Mouse (Mus musculus): ENCODE data around the gene Elmod3. TPM values are rescaled to one million over a fixed set of nuclear protein-coding genes. Genes with fewer than 3 reads are reported as not detected.

Elmod3 gene
- polyA plus RNA-seq, 1 experiment from 2014 or later: 19.8 TPM

GRCm38 (mm10) chr6:72588307-72588706 is 9.9 kb downstream of the Elmod3 start:
- H3K27me3 ChIP-seq (ENCODE audit: control insufficient read depth, insufficient read depth, low read length): no peaks in the 10 kb centered on the region
- H3K4me2 ChIP-seq (ENCODE audit: low read length): no peak overlapping the region
- ATAC-seq (ENCODE audit: low FRiP score, low TSS enrichment) (no peak), DNase-seq (no peak)
- H3K27ac ChIP-seq (replicated peaks; ENCODE audit: low read depth, low read length): no peak overlapping the region
- no peak overlapping the region for H3K9ac ChIP-seq (replicated peaks; ENCODE audit: low read length)
- H3K4me3 ChIP-seq (replicated peaks; ENCODE audit: low read depth, low read length): no peak overlapping the region
- peaks cover 8% of the 10 kb centered on the region; the same call in 1 of the 2 replicates for H3K36me3 ChIP-seq (ENCODE audit: control insufficient read depth, insufficient read depth, low read length)
- no peaks in the 10 kb centered on the region for H3K4me1 ChIP-seq (ENCODE audit: control insufficient read depth, insufficient read depth, low read length)
- no peaks in the 10 kb centered on the region for H3K9me3 ChIP-seq (ENCODE audit: control insufficient read depth, low read length)

DNA sequence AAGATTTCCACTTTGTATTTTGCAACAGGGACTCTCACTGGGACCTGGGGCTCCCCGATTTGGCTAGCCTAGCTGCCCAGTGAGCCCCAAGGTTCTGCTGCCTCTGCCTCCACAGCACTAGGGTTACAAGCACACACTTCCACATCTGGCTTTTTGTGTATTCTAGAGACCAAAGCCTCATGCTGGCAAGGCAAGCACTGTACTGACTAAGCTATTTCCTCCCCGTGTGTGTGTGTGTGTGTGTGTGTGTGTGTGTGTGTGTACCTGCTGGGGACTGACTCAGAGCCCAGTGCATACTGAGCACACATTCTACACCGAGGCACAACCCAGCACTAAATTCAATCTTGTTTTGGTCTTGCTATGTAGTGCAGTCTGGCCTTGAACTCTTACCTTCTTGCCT is 11.5 kb downstream of the Elmod3 start:
- no peak for DNase-seq
- no peak for ATAC-seq (ENCODE audit: low FRiP score, low TSS enrichment)
- Histone ChIP-seq H3K4me1 (ENCODE audit: control insufficient read depth, insufficient read depth, low read length) (no peaks in the 10 kb centered on the region), H3K9ac (replicated peaks; ENCODE audit: low read length) (no peak overlapping the region), H3K27ac (replicated peaks; ENCODE audit: low read depth, low read length) (no peak overlapping the region), H3K27me3 (ENCODE audit: control insufficient read depth, insufficient read depth, low read length) (no peaks in the 10 kb centered on the region), H3K4me3 (replicated peaks; ENCODE audit: low read depth, low read length) (no peak overlapping the region), H3K4me2 (ENCODE audit: low read length) (no peak overlapping the region), H3K36me3 (ENCODE audit: control insufficient read depth, insufficient read depth, low read length) (peaks cover 8% of the 10 kb centered on the region; the same call in 1 of the 2 replicates), H3K9me3 (ENCODE audit: control insufficient read depth, low read length) (no peaks in the 10 kb centered on the region)
- 84% methylated on average over 3 of the region's 3 CpGs for WGBS

- Histone ChIP-seq H3K9ac (replicated peaks; ENCODE audit: low read length) (no peak overlapping the region), H3K4me3 (replicated peaks; ENCODE audit: low read depth, low read length) (no peak overlapping the region), H3K36me3 (ENCODE audit: control insufficient read depth, insufficient read depth, low read length) (peaks cover 14% of the 10 kb centered on the region; the same call in 1 of the 2 replicates), H3K4me1 (ENCODE audit: control insufficient read depth, insufficient read depth, low read length) (no peaks in the 10 kb centered on the region), H3K4me2 (ENCODE audit: low read length) (no peak overlapping the region), H3K9me3 (ENCODE audit: control insufficient read depth, low read length) (no peaks in the 10 kb centered on the region), H3K27ac (replicated peaks; ENCODE audit: low read depth, low read length) (no peak overlapping the region), H3K27me3 (ENCODE audit: control insufficient read depth, insufficient read depth, low read length) (no peaks in the 10 kb centered on the region)
- ATAC-seq (ENCODE audit: low FRiP score, low TSS enrichment) (no peak), DNase-seq (no peak)
- 92% methylated on average over 11 of the region's 11 CpGs for WGBS
Measured at GRCm38 (mm10) chr6:72584154-72584553, 14.1 kb downstream of the Elmod3 start.

DNA sequence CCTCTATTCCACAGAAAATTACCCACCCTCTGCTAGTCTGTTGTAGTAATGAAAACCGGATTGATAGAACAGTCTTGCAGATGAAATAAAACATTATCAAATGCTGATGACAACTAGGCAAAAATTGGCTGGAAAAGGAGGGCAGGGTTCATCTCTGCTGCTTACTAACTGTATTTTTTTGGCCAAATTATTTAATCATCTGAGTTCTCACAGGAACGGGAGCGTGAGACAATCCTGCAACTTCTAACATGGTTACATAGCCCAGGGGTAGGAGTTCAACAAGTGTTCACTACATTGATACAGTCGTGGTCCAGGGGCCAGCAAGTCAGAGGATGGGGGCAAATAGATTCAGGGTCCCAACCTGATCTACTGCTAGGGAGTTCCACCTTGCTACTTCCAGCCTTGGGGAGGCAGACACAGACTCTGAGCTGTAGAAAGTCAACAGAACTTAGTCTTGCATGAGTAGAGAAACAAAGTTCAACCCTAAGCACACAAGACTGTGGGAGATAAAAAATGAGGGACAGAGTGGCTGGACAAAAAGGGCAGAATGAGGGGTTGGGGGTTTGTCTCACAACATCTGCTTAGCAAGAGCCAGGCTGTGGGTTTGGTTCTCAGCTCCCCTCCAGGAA is 14.9 kb downstream of the Elmod3 start:
- DNase-seq (no peak), ATAC-seq (ENCODE audit: low FRiP score, low TSS enrichment) (no peak)
- Histone ChIP-seq H3K4me2 (ENCODE audit: low read length) (no peak overlapping the region), H3K36me3 (ENCODE audit: control insufficient read depth, insufficient read depth, low read length) (peaks cover 22% of the 10 kb centered on the region; the same call in 1 of the 2 replicates), H3K9me3 (ENCODE audit: control insufficient read depth, low read length) (no peaks in the 10 kb centered on the region), H3K27ac (replicated peaks; ENCODE audit: low read depth, low read length) (no peak overlapping the region), H3K4me1 (ENCODE audit: control insufficient read depth, insufficient read depth, low read length) (no peaks in the 10 kb centered on the region), H3K27me3 (ENCODE audit: control insufficient read depth, insufficient read depth, low read length) (no peaks in the 10 kb centered on the region), H3K9ac (replicated peaks; ENCODE audit: low read length) (no peak overlapping the region), H3K4me3 (replicated peaks; ENCODE audit: low read depth, low read length) (no peak overlapping the region)
- WGBS: 90% methylated on average over 4 of the region's 4 CpGs

DNA sequence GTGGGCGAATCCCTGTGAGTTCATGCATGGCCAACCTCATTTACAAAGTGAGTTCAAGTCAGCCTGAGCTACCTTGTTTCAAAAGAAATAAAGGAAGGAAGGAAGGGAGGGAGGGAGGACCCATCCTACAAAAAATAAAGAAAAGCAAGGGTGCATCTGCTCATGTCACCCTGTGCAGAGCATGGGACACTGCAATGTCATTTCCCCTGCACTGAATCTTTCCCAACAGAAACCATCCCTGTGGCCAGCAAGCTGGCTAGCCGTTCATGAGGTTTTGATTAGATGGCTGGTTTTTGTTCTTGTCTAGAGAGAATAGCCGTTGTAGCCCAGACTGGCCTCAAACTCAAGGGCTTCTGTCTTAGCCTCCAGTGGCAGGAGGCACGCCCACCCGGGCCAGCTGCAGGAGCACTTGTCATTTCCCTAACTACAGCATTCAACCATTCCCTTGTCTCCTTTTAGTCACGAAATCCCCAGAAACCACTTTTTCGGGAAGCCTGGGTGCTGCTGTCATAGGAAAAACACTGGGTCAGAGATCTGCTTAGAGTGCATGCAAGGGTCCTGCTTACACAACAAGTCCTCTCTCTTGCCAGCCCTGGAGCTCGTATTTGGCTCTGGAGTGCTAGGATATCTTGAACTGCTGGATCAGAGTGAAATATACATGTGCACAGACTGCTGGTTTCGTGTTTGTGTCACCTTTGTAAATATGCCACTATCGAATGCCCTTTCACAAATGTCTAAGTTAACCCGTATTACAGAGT is 16.4 kb downstream of the Elmod3 start:
- ATAC-seq (ENCODE audit: low FRiP score, low TSS enrichment) (no peak), DNase-seq (no peak)
- 73% methylated on average over 11 of the region's 11 CpGs for WGBS
- H3K4me3 ChIP-seq (replicated peaks; ENCODE audit: low read depth, low read length): no peak overlapping the region
- no peak overlapping the region for H3K27ac ChIP-seq (replicated peaks; ENCODE audit: low read depth, low read length)
- peaks cover 28% of the 10 kb centered on the region; the same call in 1 of the 2 replicates for H3K36me3 ChIP-seq (ENCODE audit: control insufficient read depth, insufficient read depth, low read length)
- H3K4me2 ChIP-seq (ENCODE audit: low read length): no peak overlapping the region
- no peaks in the 10 kb centered on the region for H3K27me3 ChIP-seq (ENCODE audit: control insufficient read depth, insufficient read depth, low read length)
- H3K9me3 ChIP-seq (ENCODE audit: control insufficient read depth, low read length): no peaks in the 10 kb centered on the region
- H3K4me1 ChIP-seq (ENCODE audit: control insufficient read depth, insufficient read depth, low read length): no peaks in the 10 kb centered on the region
- H3K9ac ChIP-seq (replicated peaks; ENCODE audit: low read length): no peak overlapping the region

- Histone ChIP-seq H3K9me3 (ENCODE audit: control insufficient read depth, low read length) (no peaks in the 10 kb centered on the region), H3K4me3 (replicated peaks; ENCODE audit: low read depth, low read length) (no peak overlapping the region), H3K36me3 (ENCODE audit: control insufficient read depth, insufficient read depth, low read length) (peaks cover 36% of the 10 kb centered on the region), H3K9ac (replicated peaks; ENCODE audit: low read length) (no peak overlapping the region), H3K4me1 (ENCODE audit: control insufficient read depth, insufficient read depth, low read length) (no peaks in the 10 kb centered on the region), H3K4me2 (ENCODE audit: low read length) (no peak overlapping the region), H3K27ac (replicated peaks; ENCODE audit: low read depth, low read length) (no peak overlapping the region), H3K27me3 (ENCODE audit: control insufficient read depth, insufficient read depth, low read length) (no peaks in the 10 kb centered on the region)
- DNase-seq (no peak), ATAC-seq (ENCODE audit: low FRiP score, low TSS enrichment) (no peak)
- 96% methylated on average over 3 of the region's 3 CpGs for WGBS
Measured at GRCm38 (mm10) chr6:72576041-72576440, 22.2 kb downstream of the Elmod3 start.

- Histone ChIP-seq H3K4me2 (ENCODE audit: low read length) (no peak overlapping the region), H3K27me3 (ENCODE audit: control insufficient read depth, insufficient read depth, low read length) (no peaks in the 10 kb centered on the region), H3K27ac (replicated peaks; ENCODE audit: low read depth, low read length) (no peak overlapping the region), H3K4me1 (ENCODE audit: control insufficient read depth, insufficient read depth, low read length) (no peaks in the 10 kb centered on the region), H3K9me3 (ENCODE audit: control insufficient read depth, low read length) (no peaks in the 10 kb centered on the region), H3K36me3 (ENCODE audit: control insufficient read depth, insufficient read depth, low read length) (peaks cover 21% of the 10 kb centered on the region), H3K9ac (replicated peaks; ENCODE audit: low read length) (no peak overlapping the region), H3K4me3 (replicated peaks; ENCODE audit: low read depth, low read length) (no peak overlapping the region)
- 50% methylated on average over 3 of the region's 3 CpGs for WGBS
- ATAC-seq (ENCODE audit: low FRiP score, low TSS enrichment): no peak
- no peak for DNase-seq
Measured at GRCm38 (mm10) chr6:72571826-72572225, 26.4 kb downstream of the Elmod3 start.

- Histone ChIP-seq H3K9ac (replicated peaks; ENCODE audit: low read length) (no peak overlapping the region), H3K4me3 (replicated peaks; ENCODE audit: low read depth, low read length) (no peak overlapping the region), H3K9me3 (ENCODE audit: control insufficient read depth, low read length) (no peaks in the 10 kb centered on the region), H3K4me1 (ENCODE audit: control insufficient read depth, insufficient read depth, low read length) (no peaks in the 10 kb centered on the region), H3K27me3 (ENCODE audit: control insufficient read depth, insufficient read depth, low read length) (no peaks in the 10 kb centered on the region), H3K27ac (replicated peaks; ENCODE audit: low read depth, low read length) (no peak overlapping the region), H3K4me2 (ENCODE audit: low read length) (no peak overlapping the region), H3K36me3 (ENCODE audit: control insufficient read depth, insufficient read depth, low read length) (peaks cover 18% of the 10 kb centered on the region)
- DNase-seq (no peak), ATAC-seq (ENCODE audit: low FRiP score, low TSS enrichment) (no peak)
- 85% methylated on average over 10 of the region's 10 CpGs for WGBS
Measured at GRCm38 (mm10) chr6:72570644-72571397, 27.4 kb downstream of the Elmod3 start.
